Mouse (Mus musculus) lung, adult 2 months (tissue): ENCODE data around the gene B230217C12Rik.

Experiments used
- CTCF ChIP-seq: fragments of 200-500 bp; IDR thresholded peaks from 2 replicates; pipeline ENCODE4 v1.5.1; 2011; ENCODE audit warnings: mild to moderate bottlenecking, low read length, control low read depth; ENCODE audit not compliant: insufficient read depth
- POLR2A ChIP-seq: fragments of 200-500 bp; IDR thresholded peaks from 2 replicates; pipeline ENCODE4 v1.6.1; 2011; ENCODE audit warnings: low read depth, mild to moderate bottlenecking, control low read depth, low read length, borderline replicate concordance; ENCODE audit errors: extremely low read depth

DNA sequence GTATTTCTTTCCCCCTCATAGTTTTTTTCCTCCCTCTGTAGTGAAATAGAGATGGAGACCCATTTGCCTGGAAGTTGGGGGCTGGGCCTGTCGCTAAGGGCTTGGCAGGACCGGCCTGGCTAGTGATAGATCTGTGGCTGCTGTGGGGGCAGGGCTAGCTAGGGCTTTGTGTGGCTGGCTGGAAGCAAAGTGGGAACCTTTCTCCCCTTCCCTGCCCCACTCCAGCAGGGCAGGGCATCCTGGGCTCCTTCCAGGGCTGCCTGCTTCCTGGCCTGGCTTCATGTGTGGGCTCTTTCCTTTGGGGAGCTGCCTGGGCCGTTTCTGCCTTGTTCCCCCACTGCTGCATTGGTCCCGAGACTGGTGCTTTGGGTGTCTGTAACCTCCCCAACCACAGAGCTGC, 22.0 kb upstream of the B230217C12Rik start:
- TF ChIP-seq POLR2A (no peak), CTCF (no peak)
